Mouse (Mus musculus): ENCODE data around the gene Ykt6. TPM values are rescaled to one million over a fixed set of nuclear protein-coding genes. Genes with fewer than 3 reads are reported as not detected.

Ykt6 gene
- total and polyA plus RNA-seq, 3 experiments, result 79.8 to 117 (median 95.8) TPM

DNA sequence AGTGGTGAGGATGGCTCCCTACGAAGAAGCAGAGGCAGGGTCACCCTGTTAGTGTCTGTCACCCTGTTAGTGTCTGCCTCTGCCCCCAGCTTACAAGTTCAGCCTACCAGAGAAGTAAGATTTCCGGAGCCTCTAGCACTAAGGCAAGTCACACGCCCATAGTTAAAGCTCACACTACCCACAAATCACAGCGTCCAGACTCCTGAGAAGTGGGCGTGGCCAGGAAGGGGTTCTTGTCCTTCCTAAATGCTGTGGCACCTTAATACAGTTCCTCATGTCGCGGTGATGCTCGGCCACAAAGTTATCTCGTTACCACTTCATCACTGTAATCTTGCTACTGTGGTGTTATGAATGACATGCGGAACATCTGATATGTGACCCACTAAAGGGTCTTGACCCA lies 32.6 kb downstream of the Ykt6 start:
- Histone ChIP-seq H3K27ac (ENCODE audit: insufficient read depth, low read depth) (no peak overlapping the region), H3K27me3 (replicated peaks) (no peaks in the 10 kb centered on the region), H3K4me3 (replicated peaks in 1 of 3; ENCODE audit: low read depth in 2 of 3, low read length in 2 of 3, poor library complexity in 1 of 3) (no peak overlapping the region), H3K9me3 (replicated peaks; ENCODE audit: low read length) (no peaks in the 10 kb centered on the region), H3K4me2 (ENCODE audit: insufficient read depth, low read depth, poor library complexity, severe bottlenecking) (no peak overlapping the region), H3K4me1 (ENCODE audit: control insufficient read depth in 1 of 2, insufficient read depth in 2 of 2) (peaks cover 23 to 26% of the 10 kb centered on the region in 2 experiments), H3K36me3 (replicated peaks in 1 of 2; ENCODE audit: control insufficient read depth in 1 of 2, insufficient read depth in 1 of 2, low read length in 1 of 2) (no peaks in the 10 kb centered on the region), H3K9ac (ENCODE audit: insufficient read depth, low read depth) (no peak overlapping the region), H3K79me2 (replicated peaks; ENCODE audit: control insufficient read depth, extremely low read depth, insufficient read depth, poor library complexity, severe bottlenecking) (no peaks in the 10 kb centered on the region)
- TF ChIP-seq EP300 (IDR thresholded peaks at IDR 0.05; ENCODE audit: low read length) (no peak), MAZ (IDR thresholded peaks at IDR 0.05; ENCODE audit: low read depth, low read length) (no peak), MAX (IDR thresholded peaks at IDR 0.05; ENCODE audit: low read length) (no peak), BHLHE40 (IDR thresholded peaks at IDR 0.05; ENCODE audit: low read depth, low read length) (no peak), ZNF384 (IDR thresholded peaks at IDR 0.05; ENCODE audit: low read depth, low read length) (no peak), CTCF (conservative IDR thresholded peaks at IDR 0.05 in 1 of 2, IDR thresholded peaks at IDR 0.05 in 1 of 2; ENCODE audit: low read depth in 2 of 2, low read length in 2 of 2) (no peak), ETS1 (conservative IDR thresholded peaks at IDR 0.05; ENCODE audit: low read depth, low read length) (no peak)
- dilution Hi-C loops (cut with MboI; ENCODE audit: extremely low pct_ligation_motif_present, extremely low pct_unique_long_range_greater_than_20kb, low sequenced_read_pairs), result no loop called here
- in situ Hi-C loops (cut with MboI; ENCODE audit: low pct_ligation_motif_present, low pct_unique_long_range_greater_than_20kb, low sequenced_read_pairs), result no loop called here
- no peak for DNase-seq (ENCODE audit: extremely low read depth)

GRCm38 (mm10) chr11:5989954-5990593 lies 34.6 kb downstream of the Ykt6 start:
- no peak overlapping the region for H3K9ac ChIP-seq (ENCODE audit: insufficient read depth, low read depth)
- no peaks in the 10 kb centered on the region for H3K27me3 ChIP-seq (replicated peaks)

DNA sequence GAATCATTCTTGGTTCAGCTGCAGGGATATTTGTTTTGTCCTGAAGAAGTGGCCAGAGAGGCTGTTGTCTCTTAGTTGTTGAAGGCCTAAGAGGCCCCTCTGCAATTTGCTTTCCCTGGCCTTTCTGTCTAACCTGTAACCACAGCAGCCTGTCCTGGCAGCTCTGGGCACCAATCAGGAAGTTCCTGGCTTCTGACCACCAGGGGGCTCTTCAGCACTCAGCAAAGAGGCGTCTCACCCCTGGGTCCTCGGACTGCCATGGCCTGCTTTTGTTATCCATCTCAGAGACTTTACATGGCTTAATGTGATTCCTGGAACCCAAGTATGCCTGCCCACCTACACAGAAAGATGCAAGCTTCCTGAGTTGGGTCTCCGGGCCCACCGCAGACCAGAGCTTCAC lies 35.4 kb downstream of the Ykt6 start:
- Histone ChIP-seq H3K9ac (ENCODE audit: insufficient read depth, low read depth) (no peak overlapping the region), H3K27me3 (replicated peaks) (no peaks in the 10 kb centered on the region), H3K4me1 (ENCODE audit: control insufficient read depth in 1 of 2, insufficient read depth in 2 of 2) (peaks cover 3 to 11% of the 10 kb centered on the region in 2 experiments; a peak in 3 of 4 replicates), H3K27ac (ENCODE audit: insufficient read depth, low read depth) (no peak overlapping the region), H3K79me2 (replicated peaks; ENCODE audit: control insufficient read depth, extremely low read depth, insufficient read depth, poor library complexity, severe bottlenecking) (no peaks in the 10 kb centered on the region), H3K4me3 (replicated peaks in 1 of 3; ENCODE audit: low read depth in 2 of 3, low read length in 2 of 3, poor library complexity in 1 of 3) (no peak overlapping the region), H3K36me3 (replicated peaks in 1 of 2; ENCODE audit: control insufficient read depth in 1 of 2, insufficient read depth in 1 of 2, low read length in 1 of 2) (no peaks in the 10 kb centered on the region), H3K4me2 (ENCODE audit: insufficient read depth, low read depth, poor library complexity, severe bottlenecking) (no peak overlapping the region), H3K9me3 (replicated peaks; ENCODE audit: low read length) (no peaks in the 10 kb centered on the region)
- in situ Hi-C loops (cut with MboI; ENCODE audit: low pct_ligation_motif_present, low pct_unique_long_range_greater_than_20kb, low sequenced_read_pairs), result no loop called here
- dilution Hi-C loops (cut with MboI; ENCODE audit: extremely low pct_ligation_motif_present, extremely low pct_unique_long_range_greater_than_20kb, low sequenced_read_pairs), result no loop called here
- DNase-seq (ENCODE audit: extremely low read depth), result peak; percentile 79
- TF ChIP-seq KAT2A (IDR thresholded peaks at IDR 0.05; ENCODE audit: insufficient replicate concordance, low read length), result no peak
- TF ChIP-seq CHD2 (IDR thresholded peaks at IDR 0.05; ENCODE audit: low read length), result no peak
- no peak for TF ChIP-seq JUND (conservative IDR thresholded peaks at IDR 0.05; ENCODE audit: low read depth, low read length)
- no peak; the same call in 1 of the 2 replicates for TF ChIP-seq ZC3H11A (IDR thresholded peaks at IDR 0.05; ENCODE audit: low read depth, low read length)
- TF ChIP-seq NELFE (IDR thresholded peaks at IDR 0.05; ENCODE audit: low read depth, low read length), result no peak; the same call in 1 of the 2 replicates
- no peak for TF ChIP-seq MAFK (IDR thresholded peaks at IDR 0.05; ENCODE audit: insufficient replicate concordance, low read length)
- TF ChIP-seq MEF2A (IDR thresholded peaks at IDR 0.05; ENCODE audit: borderline replicate concordance, low read depth, low read length), result no peak
- no peak for TF ChIP-seq BHLHE40 (IDR thresholded peaks at IDR 0.05; ENCODE audit: low read depth, low read length)
- TF ChIP-seq USF2 (conservative IDR thresholded peaks at IDR 0.05; ENCODE audit: low read depth, low read length), result no peak
- no peak for TF ChIP-seq TBP (conservative IDR thresholded peaks at IDR 0.05; ENCODE audit: low read depth, low read length)
- TF ChIP-seq POLR2A (IDR thresholded peaks at IDR 0.05; ENCODE audit: low read depth, low read length), result no peak
- no peak for TF ChIP-seq MAX (IDR thresholded peaks at IDR 0.05; ENCODE audit: low read length)
- TF ChIP-seq CTCF (conservative IDR thresholded peaks at IDR 0.05 in 1 of 2, IDR thresholded peaks at IDR 0.05 in 1 of 2; ENCODE audit: low read depth in 2 of 2, low read length in 2 of 2), result peak; percentile 50 to 89; a peak in 3 of 4 replicates
- TF ChIP-seq RAD21 (IDR thresholded peaks at IDR 0.05; ENCODE audit: low read depth, low read length), result peak; percentile 71
- TF ChIP-seq SIN3A (IDR thresholded peaks at IDR 0.05; ENCODE audit: low read length), result no peak

More at GRCm38 (mm10) chr11:5989954-5990593, 34.6 kb downstream of the Ykt6 start:
- no peak overlapping the region for H3K27ac ChIP-seq (ENCODE audit: insufficient read depth, low read depth)
- dilution Hi-C loops (cut with MboI; ENCODE audit: extremely low pct_ligation_motif_present, extremely low pct_unique_long_range_greater_than_20kb, low sequenced_read_pairs) (no loop called here), in situ Hi-C loops (cut with MboI; ENCODE audit: low pct_ligation_motif_present, low pct_unique_long_range_greater_than_20kb, low sequenced_read_pairs) (no loop called here)
- DNase-seq (ENCODE audit: extremely low read depth), result no peak
- H3K36me3 ChIP-seq (replicated peaks in 1 of 2; ENCODE audit: control insufficient read depth in 1 of 2, insufficient read depth in 1 of 2, low read length in 1 of 2), result no peaks in the 10 kb centered on the region
- H3K4me3 ChIP-seq (replicated peaks in 1 of 3; ENCODE audit: low read depth in 2 of 3, low read length in 2 of 3, poor library complexity in 1 of 3), result no peak overlapping the region
- TF ChIP-seq CHD1 (IDR thresholded peaks at IDR 0.05; ENCODE audit: low read depth, low read length) (no peak), CHD2 (IDR thresholded peaks at IDR 0.05; ENCODE audit: low read length) (no peak), HCFC1 (IDR thresholded peaks at IDR 0.05; ENCODE audit: low read depth, low read length) (no peak), GABPA (IDR thresholded peaks at IDR 0.05; ENCODE audit: insufficient replicate concordance, low read depth, low read length) (no peak), ETS1 (conservative IDR thresholded peaks at IDR 0.05; ENCODE audit: low read depth, low read length) (no peak), E2F4 (IDR thresholded peaks at IDR 0.05; ENCODE audit: insufficient replicate concordance, low read depth, low read length) (no peak), MAFK (IDR thresholded peaks at IDR 0.05; ENCODE audit: insufficient replicate concordance, low read length) (no peak), BHLHE40 (IDR thresholded peaks at IDR 0.05; ENCODE audit: low read depth, low read length) (no peak), CTCF (conservative IDR thresholded peaks at IDR 0.05 in 1 of 2, IDR thresholded peaks at IDR 0.05 in 1 of 2; ENCODE audit: low read depth in 2 of 2, low read length in 2 of 2) (no peak), USF1 (IDR thresholded peaks at IDR 0.05; ENCODE audit: low read depth, low read length) (no peak), USF2 (conservative IDR thresholded peaks at IDR 0.05; ENCODE audit: low read depth, low read length) (no peak), JUND (conservative IDR thresholded peaks at IDR 0.05; ENCODE audit: low read depth, low read length) (no peak), IRF4 (IDR thresholded peaks at IDR 0.05; ENCODE audit: low read depth, low read length) (no peak), PAX5 (IDR thresholded peaks at IDR 0.05; ENCODE audit: low read length) (no peak), MEF2A (IDR thresholded peaks at IDR 0.05; ENCODE audit: borderline replicate concordance, low read depth, low read length) (no peak), ZC3H11A (IDR thresholded peaks at IDR 0.05; ENCODE audit: low read depth, low read length) (no peak), NELFE (IDR thresholded peaks at IDR 0.05; ENCODE audit: low read depth, low read length) (no peak)
- H3K4me1 ChIP-seq (ENCODE audit: control insufficient read depth in 1 of 2, insufficient read depth in 2 of 2), result peaks cover 4 to 13% of the 10 kb centered on the region in 2 experiments
- no peaks in the 10 kb centered on the region for H3K79me2 ChIP-seq (replicated peaks; ENCODE audit: control insufficient read depth, extremely low read depth, insufficient read depth, poor library complexity, severe bottlenecking)
- no peaks in the 10 kb centered on the region for H3K9me3 ChIP-seq (replicated peaks; ENCODE audit: low read length)
- H3K4me2 ChIP-seq (ENCODE audit: insufficient read depth, low read depth, poor library complexity, severe bottlenecking), result no peak overlapping the region
